Mouse (Mus musculus) retina, postnatal 7 days (tissue): ENCODE measurements around the gene Pak6.
A peak's percentile ranks its signal among the peaks of the same experiment; 100 is the strongest.

Experiments
- DNase-seq: peaks from one replicate; pipeline ENCODE4 v3.0.0-alpha.2; 2012; ENCODE audit warnings: low read depth, low spot score

The Pak6 gene

GRCm38 (mm10) chr2:118729194-118729593, 66.1 kb downstream of the Pak6 start:
- DNase-seq, result no peak

- DNase-seq, result no peak
These were observed 66.9 kb downstream of the Pak6 start for GRCm38 (mm10) chr2:118729816-118730621.

GRCm38 (mm10) chr2:118730622-118730915, 67.5 kb downstream of the Pak6 start:
- DNase-seq, result no peak

- DNase-seq, result no peak
These were observed 68.9 kb downstream of the Pak6 start for GRCm38 (mm10) chr2:118731981-118732380.

GRCm38 (mm10) chr2:118733341-118733740, 70.2 kb downstream of the Pak6 start:
- DNase-seq, result no peak

GRCm38 (mm10) chr2:118740341-118740740, 77.2 kb downstream of the Pak6 start:
- no peak for DNase-seq

- DNase-seq, result no peak
These were observed 78.1 kb downstream of the Pak6 start for GRCm38 (mm10) chr2:118741183-118741582.

- no peak for DNase-seq
These were observed 80.3 kb downstream of the Pak6 start for GRCm38 (mm10) chr2:118743261-118743943.

GRCm38 (mm10) chr2:118744621-118745020, 81.5 kb downstream of the Pak6 start:
- no peak for DNase-seq

- peak; percentile 82 for DNase-seq
These were observed 82.3 kb downstream of the Pak6 start, which contains the start of gene Inafm2 for GRCm38 (mm10) chr2:118745232-118745884. Gene Inafm2 (plus strand): TSS chr2:118745758.

- no peak for DNase-seq
These were observed 83.1 kb downstream of the Pak6 start for GRCm38 (mm10) chr2:118745915-118746901.

- no peak for DNase-seq
These were observed 84.3 kb downstream of the Pak6 start for GRCm38 (mm10) chr2:118747301-118747960.
